Comparison of ENCODE assay signal across 18 mouse cellular contexts in the genomic region with DNA sequence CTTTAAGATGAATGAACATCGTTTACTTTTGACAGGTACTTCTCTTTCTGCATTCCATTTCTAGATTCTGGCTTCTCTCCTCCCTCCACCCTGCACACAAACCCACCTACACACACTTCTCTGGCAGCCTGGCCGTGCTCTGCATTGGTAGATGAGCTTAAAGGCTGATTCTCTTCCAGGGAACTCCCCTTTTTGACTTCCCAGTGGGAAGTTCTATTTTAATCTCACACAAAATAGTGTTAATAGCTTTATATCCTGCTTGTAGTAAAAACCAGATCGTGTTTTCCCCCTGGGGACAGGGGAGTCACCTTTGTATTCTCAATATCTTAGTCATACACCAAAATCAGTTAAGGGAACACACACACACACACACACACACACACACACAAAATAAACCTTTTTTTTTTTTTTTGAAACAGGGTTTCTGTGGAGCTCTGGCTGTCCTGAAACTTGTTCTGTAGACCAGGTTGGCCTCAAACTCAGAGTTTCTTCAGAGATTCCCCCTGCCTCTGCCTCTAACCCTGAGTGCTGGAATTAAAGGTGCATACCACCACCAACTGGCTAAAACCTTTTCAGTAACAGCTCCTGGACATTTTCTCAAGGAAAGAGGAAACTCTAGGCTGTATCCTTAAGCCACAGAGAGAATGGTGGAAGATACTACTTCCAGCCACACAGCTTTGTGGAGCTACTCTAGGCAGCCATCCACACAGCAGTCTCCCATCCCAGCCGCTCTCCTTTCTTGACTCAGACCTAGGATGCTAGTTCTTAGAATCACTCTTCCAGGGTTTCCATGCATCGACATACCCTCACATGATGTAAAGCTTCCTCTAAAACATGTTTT. TPM values are rescaled to one million over a fixed set of nuclear protein-coding genes. Genes with fewer than 3 reads are reported as not detected.
DNase-seq lines count a peak whose midpoint lies in the region; ATAC-seq lines count a peak whose summit lies in the region.
"Had no signal": no experiment of that assay in that cellular context is flagged by ENCODE, and none has a peak within 500 bp of the region (broad histone marks: within the 10 kb centered on the region; RNA-seq: fewer than 3 reads in every experiment).

No protein-coding gene starts in this region.

- no peaks in the 10 kb centered on the region for H3K36me3 ChIP-seq in kidney, embryonic 15.5 days
- H3K36me3 ChIP-seq in liver, embryonic 15.5 days (replicated peaks), result no peaks in the 10 kb centered on the region
- no peaks in the 10 kb centered on the region for H3K36me3 ChIP-seq in forebrain, embryonic 10.5 days (replicated peaks)
- H3K36me3 ChIP-seq: heart, embryonic 12.5 days; hindbrain, embryonic 10.5 days; neural tube, embryonic 15.5 days; stomach, embryonic 15.5 days had no signal

- H3K9me3 ChIP-seq in kidney, embryonic 15.5 days (replicated peaks), result no peaks in the 10 kb centered on the region
- H3K9me3 ChIP-seq in liver, embryonic 15.5 days (replicated peaks), result no peaks in the 10 kb centered on the region
- H3K9me3 ChIP-seq in forebrain, embryonic 10.5 days, result no peaks in the 10 kb centered on the region
- H3K9me3 ChIP-seq: hindbrain, embryonic 10.5 days; megakaryocyte, embryonic 14.5 days; neural tube, embryonic 15.5 days; stomach, embryonic 15.5 days had no signal

- 59% methylated on average over 5 of the region's 5 CpGs for WGBS in kidney, embryonic 15.5 days
- 48% methylated on average over 5 of the region's 5 CpGs for WGBS in liver, embryonic 15.5 days (ENCODE audit: insufficient replicate concordance)
- 79% methylated on average over 5 of the region's 5 CpGs for WGBS in forebrain, embryonic 10.5 days

- H3K27ac ChIP-seq in kidney, embryonic 15.5 days, result peak overlapping the region; percentile 23; the same call in 1 of the 2 replicates
- H3K27ac ChIP-seq in liver, embryonic 15.5 days (replicated peaks), result 0 out of 2 replicates have a peak overlapping the region, but pooled peaks have one; percentile 4
- no peak overlapping the region for H3K27ac ChIP-seq in forebrain, embryonic 10.5 days
- H3K27ac ChIP-seq: hindbrain, embryonic 10.5 days; neural tube, embryonic 15.5 days; stomach, embryonic 15.5 days had no signal

- no peak overlapping the region for H3K4me2 ChIP-seq in kidney, embryonic 15.5 days
- no peak overlapping the region for H3K4me2 ChIP-seq in liver, embryonic 15.5 days
- H3K4me2 ChIP-seq: heart, embryonic 12.5 days; neural tube, embryonic 15.5 days; stomach, embryonic 15.5 days had no signal

- no peak overlapping the region for H3K4me3 ChIP-seq in kidney, embryonic 15.5 days (replicated peaks)
- no peak overlapping the region for H3K4me3 ChIP-seq in liver, embryonic 15.5 days (replicated peaks)
- H3K4me3 ChIP-seq in forebrain, embryonic 10.5 days, result no peak overlapping the region
- H3K4me3 ChIP-seq: heart, embryonic 12.5 days; hindbrain, embryonic 10.5 days; megakaryocyte, embryonic 14.5 days; neural tube, embryonic 15.5 days; stomach, embryonic 15.5 days had no signal

- DNase-seq in kidney, adult 11 months, result no peak
- peak; percentile 36 for DNase-seq in 3T3-L1 (ENCODE audit: low read depth, low spot score)
- peak; percentile 17 for DNase-seq in MN1 (ENCODE audit: low spot score)
- DNase-seq in forebrain, embryonic 10.5 days (ENCODE audit: extremely low spot score, low spot score), result no peak
- DNase-seq in embryo, embryonic 10.5 days (ENCODE audit: low spot score), result no peak
- no peak for DNase-seq in lung, postnatal 10 days
- DNase-seq: adrenal gland, postnatal 14 days; embryo, embryonic 11 days; gastrocnemius, postnatal 10 days; kidney, adult 8-10 months; lung, adult 2 months had no signal

- ATAC-seq in kidney, embryonic 15.5 days (replicated peaks; ENCODE audit: low FRiP score), result no peak
- ATAC-seq in liver, embryonic 15.5 days (ENCODE audit: insufficient read depth), result no peak

- H3K4me1 ChIP-seq in kidney, embryonic 15.5 days, result peaks cover 16% of the 10 kb centered on the region
- H3K4me1 ChIP-seq in liver, embryonic 15.5 days (replicated peaks), result peaks cover 32% of the 10 kb centered on the region
- peaks cover 19% of the 10 kb centered on the region for H3K4me1 ChIP-seq in forebrain, embryonic 10.5 days
- H3K4me1 ChIP-seq: heart, embryonic 12.5 days had no signal

- no peaks in the 10 kb centered on the region for H3K27me3 ChIP-seq in kidney, embryonic 15.5 days
- no peaks in the 10 kb centered on the region for H3K27me3 ChIP-seq in liver, embryonic 15.5 days
- H3K27me3 ChIP-seq in forebrain, embryonic 10.5 days (ENCODE audit: poor library complexity, severe bottlenecking), result no peaks in the 10 kb centered on the region
- H3K27me3 ChIP-seq: megakaryocyte, embryonic 14.5 days; neural tube, embryonic 15.5 days; stomach, embryonic 15.5 days had no signal

- no peak overlapping the region for H3K9ac ChIP-seq in kidney, embryonic 15.5 days
- no peak overlapping the region for H3K9ac ChIP-seq in liver, embryonic 15.5 days
- H3K9ac ChIP-seq: heart, embryonic 12.5 days; neural tube, embryonic 15.5 days; stomach, embryonic 15.5 days had no signal

RNA-seq across cellular contexts. Expression of gene Galnt7, which starts 24.7 kb away (rescaled TPM):
- 21.5 and 25.2 TPM in 2 replicates for polyA plus RNA-seq in kidney, embryonic 15.5 days (2015; fragmentation: Nextera tagmentation; extraction: Ambion mirVana)
- 3.5 and 3.8 TPM in 2 replicates for polyA plus RNA-seq in liver, embryonic 15.5 days (2015; fragmentation: Nextera tagmentation; extraction: Ambion mirVana)
- polyA plus RNA-seq in forebrain, embryonic 10.5 days (2016; fragmentation: Nextera tagmentation; extraction: Ambion mirVana), result 24.2 and 25.9 TPM in 2 replicates

Comparison
In these comparisons a context has a peak if more than half of its experiments do, and no peak if none do; other contexts are left out.
1. DNase-seq: peak in 3T3-L1 (single experiment) and MN1 (single experiment); none in kidney, adult 11 months (single experiment), forebrain, embryonic 10.5 days (single experiment), embryo, embryonic 10.5 days (single experiment) and lung, postnatal 10 days (single experiment).